Mouse (Mus musculus) ES-Bruce4 (cell line): ENCODE data around the gene Ptprm.

ENCODE experiments used
- CTCF ChIP-seq: IDR thresholded peaks from one replicate; pipeline ENCODE4 v1.8.1; 2011; ENCODE audit warnings: low read depth, low read length
- EP300 ChIP-seq: IDR thresholded peaks from 2 replicates; pipeline ENCODE4 v1.6.1; 2011; ENCODE audit warnings: low read depth, low read length; ENCODE audit not compliant: insufficient read depth
- POLR2A ChIP-seq: IDR thresholded peaks from one replicate; pipeline ENCODE4 v1.8.1; 2011; ENCODE audit warnings: low read length; ENCODE audit not compliant: insufficient read depth

GRCm38 (mm10) chr17:66880969-66881701 lies 473.1 kb downstream of the Ptprm start:
- TF ChIP-seq EP300 = no peak
- no peak for TF ChIP-seq POLR2A
- TF ChIP-seq CTCF = no peak
